Mouse (Mus musculus): ENCODE measurements around the gene Wdr5b.

GRCm38 (mm10) chr16:36043964-36044363 is 3.0 kb downstream of the Wdr5b start:
- TF ChIP-seq GATA1 (IDR thresholded peaks at IDR 0.05; ENCODE audit: low read length): no peak
- TF ChIP-seq TAL1 (IDR thresholded peaks at IDR 0.05; ENCODE audit: low read length): no peak

All from erythroblast, embryonic 14.5 days (primary cell).